Mouse (Mus musculus) E14TG2a.4 (cell line): ENCODE results near the gene C87499.

Experiments
- CTCF ChIP-seq: conservative IDR thresholded peaks from 2 replicates; pipeline ENCODE4 v1.5.1; 2014; ENCODE audit warnings: low read length
- POU5F1 ChIP-seq: IDR thresholded peaks from 2 replicates; pipeline ENCODE4 v1.6.1; 2014; ENCODE audit warnings: low read length, borderline replicate concordance

GRCm38 (mm10) chr4:88644359-88644758 lies 10.1 kb upstream of the C87499 start, which contains the start of gene Ifna13:
- TF ChIP-seq CTCF (no peak), POU5F1 (no peak)
